Mouse (Mus musculus) gastrocnemius, adult 8-10 months (tissue): ENCODE data around the gene Polr2i. TPM values are rescaled to one million over a fixed set of nuclear protein-coding genes. Genes with fewer than 3 reads are reported as not detected.
A peak's percentile ranks its signal among the peaks of the same experiment; 100 is the strongest.
"Not testable (repeated sequence)": the region's sequence is repeated elsewhere in the genome, so short reads cannot be mapped to it uniquely, and the experiment has no call there.

Experiments
- DNase-seq, 2 experiments: peaks; one replicate each; pipeline ENCODE4 v3.0.0; 2022; ENCODE audit warnings: low spot score in 2 of 2
- total RNA-seq, 4 experiments: library from RNA; stranded (reverse); gene quantifications; 2 replicates each; pipeline ENCODE4 v1.2.4; 2022

The Polr2i gene
- total RNA-seq, 4 experiments from 2014 or later: 55.8 to 67.4 (median 62.3) TPM

DNA sequence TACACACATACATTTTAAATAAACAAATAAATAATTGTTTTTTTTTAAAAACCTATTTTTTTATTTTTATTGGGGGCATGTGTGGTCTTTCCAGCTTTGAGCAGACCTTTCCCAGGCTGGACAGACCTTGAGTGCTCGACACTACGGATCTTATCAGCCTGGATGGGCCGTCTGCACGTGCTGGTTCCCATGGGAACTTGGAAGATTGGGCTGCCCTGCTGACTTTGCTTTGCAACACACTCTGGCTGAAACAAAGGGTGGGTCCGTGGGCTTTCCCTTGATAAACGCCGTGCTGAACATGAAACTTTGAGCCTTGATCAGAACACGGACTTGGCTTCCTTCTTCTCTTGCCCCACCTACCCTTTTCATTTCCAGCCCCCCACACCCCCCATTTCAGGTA lies 27.4 kb upstream of the Polr2i start:
- no peak for DNase-seq

GRCm38 (mm10) chr7:30205383-30205782 lies 26.4 kb upstream of the Polr2i start:
- DNase-seq: peak; percentile 45 to 49

DNA sequence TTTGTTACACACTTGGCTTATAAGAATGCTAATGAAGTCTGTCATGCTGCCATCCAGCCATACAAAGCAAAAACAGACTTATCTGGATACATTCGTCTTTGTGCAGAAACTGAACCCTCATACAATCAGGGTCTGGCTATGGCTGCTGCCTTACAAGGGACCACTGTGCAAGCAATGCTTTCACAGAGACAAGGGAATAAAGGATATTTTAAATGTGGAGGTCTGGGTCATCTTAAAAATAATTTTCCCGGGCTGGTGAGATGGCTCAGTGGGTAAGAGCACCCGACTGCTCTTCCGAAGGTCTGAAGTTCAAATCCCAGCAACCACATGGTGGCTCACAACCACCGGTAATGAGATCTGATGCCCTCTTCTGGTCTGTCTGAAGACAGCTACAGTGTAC lies 25.4 kb upstream of the Polr2i start:
- not testable (repeated sequence) for DNase-seq

DNA sequence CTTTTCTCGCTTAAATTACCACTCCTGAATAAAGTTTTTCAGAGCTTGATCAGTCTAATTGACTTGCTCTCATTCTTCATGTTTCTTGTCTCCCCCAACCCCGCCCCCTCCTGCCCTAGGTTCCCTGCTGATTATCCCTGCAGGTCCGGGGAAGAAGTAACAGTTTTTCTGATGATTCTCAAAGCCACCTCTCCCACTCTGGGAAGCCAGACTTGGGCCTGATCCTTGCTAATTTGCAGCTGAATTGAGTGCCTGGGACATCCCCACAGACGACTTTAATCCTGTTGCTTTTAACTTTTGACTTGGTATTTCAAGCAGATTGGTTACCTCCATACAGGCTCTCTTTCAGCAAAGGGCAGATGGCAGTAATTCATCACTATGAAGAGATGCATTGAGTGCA lies 20.7 kb upstream of the Polr2i start:
- DNase-seq: no peak

DNA sequence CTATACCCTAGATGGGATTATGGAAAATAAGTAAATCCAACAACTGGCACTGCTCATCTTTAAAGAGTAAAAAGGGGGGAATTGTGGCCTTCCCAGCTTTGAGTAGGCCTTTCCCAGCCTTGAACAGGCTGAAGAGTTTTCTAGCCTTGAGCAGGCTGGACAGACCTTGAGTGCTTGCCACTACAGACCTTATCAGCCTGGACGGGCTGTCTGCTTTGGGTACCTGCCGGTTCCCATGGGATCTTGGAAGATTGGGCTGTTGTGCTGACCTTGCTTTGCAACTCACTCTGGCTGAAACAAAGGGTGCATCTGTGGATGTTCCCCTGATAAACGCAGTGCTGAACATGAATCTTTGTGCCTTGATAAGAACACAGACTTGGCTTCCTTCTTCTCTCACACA lies 17.9 kb upstream of the Polr2i start:
- no peak for DNase-seq

DNA sequence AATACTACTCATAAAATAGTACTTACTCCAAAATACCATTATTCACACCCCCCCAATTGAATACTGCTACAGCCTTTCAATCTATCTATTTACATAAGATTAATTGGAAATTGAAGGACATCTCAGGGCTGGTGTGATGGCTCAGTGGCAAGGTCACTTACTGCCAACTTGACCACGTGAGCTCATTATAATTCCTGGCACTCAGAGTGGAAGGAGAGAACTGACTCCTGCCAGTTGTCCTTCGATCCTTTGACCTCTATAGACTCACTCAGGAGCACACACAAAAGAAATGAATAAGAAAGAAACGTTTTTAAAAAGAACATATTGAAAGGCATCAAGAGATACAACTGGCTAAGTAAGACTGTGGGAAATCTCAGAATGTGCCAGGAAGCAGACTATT lies 15.9 kb upstream of the Polr2i start:
- DNase-seq: no peak

- DNase-seq: peak in 1 of 2 experiments; percentile 38
Observed at GRCm38 (mm10) chr7:30216723-30217151, 15.0 kb upstream of the Polr2i start.

- no peak for DNase-seq
Observed at GRCm38 (mm10) chr7:30217277-30217676, 14.5 kb upstream of the Polr2i start.

DNA sequence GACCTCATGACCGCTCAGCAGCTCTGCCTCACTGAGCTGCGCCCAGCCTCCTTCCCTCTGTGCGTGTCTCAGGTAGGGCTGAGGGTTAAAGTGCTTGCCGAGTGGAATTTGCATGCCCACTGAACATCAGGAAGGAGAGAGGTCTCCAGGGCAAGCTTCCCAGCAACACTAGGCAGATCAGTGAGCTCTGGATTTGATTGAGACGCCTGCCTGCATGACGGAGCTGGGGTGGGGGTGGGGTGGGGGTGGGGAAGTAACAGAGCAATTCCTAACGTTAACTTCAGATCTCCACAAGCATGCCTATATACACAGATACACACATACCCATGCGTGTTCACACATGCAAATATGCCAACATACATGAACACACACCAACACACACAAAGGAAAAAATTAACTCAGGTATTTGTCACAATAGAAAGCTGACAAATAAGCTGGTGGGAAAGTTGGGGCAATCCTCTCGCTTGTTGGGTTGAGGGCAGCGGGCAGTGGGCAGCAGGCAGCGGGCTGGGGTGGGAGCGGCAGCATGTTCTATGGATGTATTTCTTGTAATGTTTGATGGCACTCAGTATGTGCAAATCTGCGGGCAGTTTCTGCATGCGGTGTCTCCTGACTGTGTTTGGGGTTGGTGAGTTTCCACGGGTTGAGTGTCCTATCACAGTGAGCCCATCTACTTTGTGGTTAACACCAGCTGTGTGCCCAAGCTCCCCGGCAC lies 12.3 kb upstream of the Polr2i start:
- no peak for DNase-seq

- no peak for DNase-seq
Observed at GRCm38 (mm10) chr7:30220008-30220356, 11.8 kb upstream of the Polr2i start.

GRCm38 (mm10) chr7:30221433-30221832 lies 10.3 kb upstream of the Polr2i start:
- no peak for DNase-seq

- DNase-seq: no peak
Observed at GRCm38 (mm10) chr7:30222205-30222604, 9.5 kb upstream of the Polr2i start.

- DNase-seq: no peak
Observed at GRCm38 (mm10) chr7:30224206-30224605, 7.5 kb upstream of the Polr2i start.

- DNase-seq: no peak
Observed at GRCm38 (mm10) chr7:30231328-30231668, 450 bp upstream of the Polr2i start.

GRCm38 (mm10) chr7:30232631-30233148 lies 942 bp downstream of the Polr2i start:
- DNase-seq: no peak

DNA sequence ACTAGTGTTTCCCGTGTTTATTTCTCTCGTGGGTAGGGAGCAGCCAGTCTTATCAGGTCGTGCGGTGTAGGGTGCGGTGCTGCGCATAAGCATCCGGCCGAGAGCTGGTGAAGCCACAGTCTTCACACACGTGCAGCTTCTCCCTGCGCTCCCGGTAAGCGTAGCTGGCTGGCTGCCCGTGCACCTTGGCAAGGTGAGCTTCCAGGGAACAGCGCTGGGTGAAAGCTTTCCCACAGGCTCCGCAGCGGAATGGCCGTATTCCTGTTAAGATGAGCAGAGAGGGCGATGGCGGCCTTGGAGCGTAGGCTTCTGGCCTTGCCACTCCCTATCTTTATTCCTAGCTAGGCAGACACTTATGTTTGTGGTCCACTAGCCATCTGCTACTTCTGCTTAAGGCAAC lies 1.6 kb downstream of the Polr2i start:
- DNase-seq: peak in 1 of 2 experiments; percentile 23

DNA sequence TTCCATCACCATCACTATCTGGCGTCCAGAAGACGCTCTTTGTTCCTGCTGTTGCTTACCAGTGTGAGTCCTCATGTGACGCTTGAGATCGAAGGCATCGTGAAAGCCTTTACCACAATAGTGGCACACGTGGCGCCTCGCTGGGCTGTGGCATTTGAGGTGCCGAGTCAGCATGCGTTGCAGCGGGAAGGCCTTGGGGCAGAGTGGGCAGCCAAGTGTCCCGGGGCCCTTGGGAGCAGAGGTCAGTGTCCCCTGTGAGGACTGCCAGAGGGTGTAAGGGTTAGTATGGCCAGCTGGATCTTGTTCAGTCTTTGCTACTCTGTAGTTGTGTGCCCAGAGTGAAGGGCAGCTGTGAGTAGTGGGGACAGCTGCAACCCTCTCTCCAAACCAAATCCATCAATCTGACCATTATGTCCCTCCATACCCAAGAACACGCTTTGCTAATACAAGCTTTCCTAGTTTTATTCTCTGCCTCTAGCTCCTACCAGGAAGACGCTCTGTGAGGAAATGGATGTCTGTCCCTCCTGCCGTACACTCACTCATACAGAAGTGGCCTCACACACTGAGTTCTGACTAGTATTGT lies 2.6 kb downstream of the Polr2i start:
- no peak for DNase-seq

- no peak for DNase-seq
Observed at GRCm38 (mm10) chr7:30235091-30235490, 3.3 kb downstream of the Polr2i start.

DNA sequence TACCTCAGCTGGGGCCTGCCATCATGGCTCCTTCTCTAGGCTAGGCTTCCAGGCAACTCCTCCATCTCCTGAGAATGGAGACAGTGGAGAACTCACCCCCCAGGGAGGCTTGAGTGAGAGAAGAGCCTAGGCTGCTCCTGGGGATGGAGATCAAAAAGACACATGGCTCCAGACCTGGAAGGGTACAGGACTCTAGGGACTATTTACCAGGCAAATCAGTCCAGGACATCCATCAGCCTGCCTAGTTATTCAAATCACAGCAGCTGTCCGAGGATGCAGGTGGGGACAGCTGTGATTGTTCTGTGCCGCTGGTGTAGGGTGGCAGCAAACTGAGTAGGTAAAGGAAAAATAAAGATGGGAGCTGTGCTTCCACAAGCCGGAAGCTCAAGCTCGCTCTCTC lies 3.9 kb downstream of the Polr2i start, which contains the start of gene Ovol3:
Ovol3 (minus strand) TSS at position 101 of the 400 bp plus-strand sequence.
- DNase-seq: no peak

- not testable (repeated sequence) for DNase-seq
Observed at GRCm38 (mm10) chr7:30237374-30237773, 5.6 kb downstream of the Polr2i start.

- DNase-seq: peak; percentile 29 to 58
Observed at GRCm38 (mm10) chr7:30251956-30252954, 20.5 kb downstream of the Polr2i start.

DNA sequence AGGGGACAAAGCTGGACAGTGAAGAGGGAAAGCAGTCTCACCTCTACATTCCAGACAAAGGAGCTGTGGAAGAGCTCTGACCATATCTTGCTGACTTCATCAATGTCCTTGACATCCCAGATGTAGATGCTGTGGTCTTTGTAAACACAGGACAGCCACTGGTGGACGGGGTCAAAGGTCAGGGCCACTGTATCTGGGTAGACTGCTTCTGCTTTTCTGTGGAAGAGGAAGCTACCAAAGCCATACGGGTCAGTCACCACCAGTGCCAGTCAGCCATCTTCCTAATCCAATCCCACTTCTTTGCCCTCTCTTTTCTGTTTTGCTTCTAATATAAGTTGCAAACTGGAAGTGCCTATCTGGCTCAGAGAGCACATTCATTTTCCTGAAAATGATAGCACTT lies 33.3 kb downstream of the Polr2i start:
- DNase-seq: no peak
